Mouse (Mus musculus): ENCODE data around the gene Cd47. TPM values are rescaled to one million over a fixed set of nuclear protein-coding genes. Genes with fewer than 3 reads are reported as not detected.

The Cd47 gene
- total and polyA plus RNA-seq, 3 experiments, result 102 to 277 (median 142) TPM

DNA sequence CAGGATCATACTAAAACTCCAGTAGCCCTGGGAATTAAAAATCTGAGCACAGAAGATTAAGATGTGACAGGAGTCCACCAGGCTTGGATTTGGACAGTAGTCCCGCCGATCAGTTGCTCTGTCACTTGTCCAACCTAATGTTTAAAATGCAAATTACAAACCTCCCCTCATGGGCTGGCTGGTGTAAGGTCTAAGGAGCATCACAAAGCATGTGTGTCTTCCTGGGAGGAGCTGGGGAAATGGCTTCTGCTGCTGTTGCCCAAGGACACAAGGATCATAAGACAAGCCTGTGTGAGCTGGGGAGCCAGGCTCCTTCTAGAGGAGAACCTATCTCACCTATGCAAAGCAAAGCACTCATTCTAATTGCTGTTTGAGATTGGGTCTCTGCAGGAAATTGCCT is 155.0 kb downstream of the Cd47 start:
- Histone ChIP-seq H3K4me2 (ENCODE audit: insufficient read depth, low read depth, poor library complexity, severe bottlenecking) (peak overlapping the region; percentile 98), H3K4me1 (ENCODE audit: control insufficient read depth in 1 of 2, insufficient read depth in 2 of 2) (peaks cover 25 to 56% of the 10 kb centered on the region in 2 experiments), H3K36me3 (replicated peaks in 1 of 2; ENCODE audit: control insufficient read depth in 1 of 2, insufficient read depth in 1 of 2, low read length in 1 of 2) (peaks cover 40 to 67% of the 10 kb centered on the region in 2 experiments), H3K9ac (ENCODE audit: insufficient read depth, low read depth) (peak overlapping the region; percentile 93), H3K27ac (ENCODE audit: insufficient read depth, low read depth) (peak overlapping the region; percentile 98), H3K79me2 (replicated peaks; ENCODE audit: control insufficient read depth, extremely low read depth, insufficient read depth, poor library complexity, severe bottlenecking) (peaks cover 82% of the 10 kb centered on the region), H3K9me3 (replicated peaks; ENCODE audit: low read length) (peaks cover 10% of the 10 kb centered on the region), H3K27me3 (replicated peaks) (no peaks in the 10 kb centered on the region), H3K4me3 (replicated peaks in 1 of 3; ENCODE audit: low read depth in 2 of 3, low read length in 2 of 3, poor library complexity in 1 of 3) (peak overlapping the region in 2 of 3 experiments; percentile 40 to 61)
- dilution Hi-C loops (cut with MboI; ENCODE audit: extremely low pct_ligation_motif_present, extremely low pct_unique_long_range_greater_than_20kb, low sequenced_read_pairs), result no loop called here
- TF ChIP-seq MAFK (IDR thresholded peaks at IDR 0.05; ENCODE audit: insufficient replicate concordance, low read length), result no peak
- peak; percentile 49; the same call in 1 of the 2 replicates for TF ChIP-seq POLR2AphosphoS2 (IDR thresholded peaks at IDR 0.05; ENCODE audit: low read depth, low read length)
- peak; percentile 61; the same call in 1 of the 2 replicates for TF ChIP-seq TCF12 (IDR thresholded peaks at IDR 0.05; ENCODE audit: low read depth, low read length)
- no peak for TF ChIP-seq BHLHE40 (IDR thresholded peaks at IDR 0.05; ENCODE audit: low read depth, low read length)
- no peak for TF ChIP-seq PAX5 (IDR thresholded peaks at IDR 0.05; ENCODE audit: low read length)
- peak; percentile 73 for TF ChIP-seq TBP (conservative IDR thresholded peaks at IDR 0.05; ENCODE audit: low read depth, low read length)
- TF ChIP-seq CTCF (conservative IDR thresholded peaks at IDR 0.05 in 1 of 2, IDR thresholded peaks at IDR 0.05 in 1 of 2; ENCODE audit: low read depth in 2 of 2, low read length in 2 of 2), result no peak
- no peak for TF ChIP-seq HCFC1 (IDR thresholded peaks at IDR 0.05; ENCODE audit: low read depth, low read length)
- peak; percentile 69 for TF ChIP-seq POLR2A (IDR thresholded peaks at IDR 0.05; ENCODE audit: low read depth, low read length)
- TF ChIP-seq MYC (IDR thresholded peaks at IDR 0.05; ENCODE audit: low read depth, low read length), result peak; percentile 48; the same call in 1 of the 2 replicates
- TF ChIP-seq MEF2A (IDR thresholded peaks at IDR 0.05; ENCODE audit: borderline replicate concordance, low read depth, low read length), result no peak
- no peak for TF ChIP-seq MAZ (IDR thresholded peaks at IDR 0.05; ENCODE audit: low read depth, low read length)
- TF ChIP-seq JUND (conservative IDR thresholded peaks at IDR 0.05; ENCODE audit: low read depth, low read length), result no peak
- TF ChIP-seq EP300 (IDR thresholded peaks at IDR 0.05; ENCODE audit: low read length), result no peak
- no peak for TF ChIP-seq GABPA (IDR thresholded peaks at IDR 0.05; ENCODE audit: insufficient replicate concordance, low read depth, low read length)
- 0 out of 2 replicates have a peak, but pooled peaks have one; percentile 5 for TF ChIP-seq IRF4 (IDR thresholded peaks at IDR 0.05; ENCODE audit: low read depth, low read length)
- no peak for TF ChIP-seq KAT2A (IDR thresholded peaks at IDR 0.05; ENCODE audit: insufficient replicate concordance, low read length)
- TF ChIP-seq MXI1 (IDR thresholded peaks at IDR 0.05; ENCODE audit: low read depth, low read length), result 0 out of 2 replicates have a peak, but pooled peaks have one; percentile 21
- TF ChIP-seq USF2 (conservative IDR thresholded peaks at IDR 0.05; ENCODE audit: low read depth, low read length), result no peak
- no peak for TF ChIP-seq ETS1 (conservative IDR thresholded peaks at IDR 0.05; ENCODE audit: low read depth, low read length)
- in situ Hi-C loops (cut with MboI; ENCODE audit: low pct_ligation_motif_present, low pct_unique_long_range_greater_than_20kb, low sequenced_read_pairs), result no loop called here
- no peak for DNase-seq (ENCODE audit: extremely low read depth)

DNA sequence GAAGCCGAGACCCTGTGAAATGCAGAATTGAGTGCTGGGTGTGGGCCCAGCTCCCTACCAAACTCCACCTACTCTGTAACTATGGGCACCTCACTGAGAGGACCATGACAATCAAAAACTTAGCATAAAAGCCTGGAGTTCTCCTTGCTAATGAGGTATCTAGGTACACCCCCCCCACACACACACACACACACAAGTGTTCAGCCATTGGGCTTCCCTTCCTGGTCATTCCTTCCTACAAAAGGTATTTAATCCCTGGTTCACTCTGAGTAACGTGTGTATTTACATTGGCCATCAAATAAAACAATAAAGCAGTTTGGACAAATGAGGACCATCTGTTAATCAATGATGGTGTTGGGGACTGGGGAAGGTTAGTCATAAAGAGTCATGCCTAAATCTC is 155.6 kb downstream of the Cd47 start:
- H3K27me3 ChIP-seq (replicated peaks), result no peaks in the 10 kb centered on the region
- peak overlapping the region in 1 of 3 experiments; percentile 61 for H3K4me3 ChIP-seq (replicated peaks in 1 of 3; ENCODE audit: low read depth in 2 of 3, low read length in 2 of 3, poor library complexity in 1 of 3)
- TF ChIP-seq MAX (IDR thresholded peaks at IDR 0.05; ENCODE audit: low read length) (peak; percentile 46), ZC3H11A (IDR thresholded peaks at IDR 0.05; ENCODE audit: low read depth, low read length) (no peak), MYC (IDR thresholded peaks at IDR 0.05; ENCODE audit: low read depth, low read length) (peak; percentile 35; the same call in 1 of the 2 replicates), POLR2A (IDR thresholded peaks at IDR 0.05; ENCODE audit: low read depth, low read length) (no peak), MEF2A (IDR thresholded peaks at IDR 0.05; ENCODE audit: borderline replicate concordance, low read depth, low read length) (0 out of 2 replicates have a peak, but pooled peaks have one; percentile 19), CHD1 (IDR thresholded peaks at IDR 0.05; ENCODE audit: low read depth, low read length) (peak; percentile 57; the same call in 1 of the 2 replicates), MAZ (IDR thresholded peaks at IDR 0.05; ENCODE audit: low read depth, low read length) (0 out of 2 replicates have a peak, but pooled peaks have one; percentile 53), IRF4 (IDR thresholded peaks at IDR 0.05; ENCODE audit: low read depth, low read length) (0 out of 2 replicates have a peak, but pooled peaks have one; percentile 11), ZMIZ1 (IDR thresholded peaks at IDR 0.05; ENCODE audit: low read depth, low read length) (no peak), NELFE (IDR thresholded peaks at IDR 0.05; ENCODE audit: low read depth, low read length) (no peak), UBTF (IDR thresholded peaks at IDR 0.05; ENCODE audit: low read depth, low read length) (peak; percentile 42; the same call in 1 of the 2 replicates)
- peaks cover 76% of the 10 kb centered on the region for H3K79me2 ChIP-seq (replicated peaks; ENCODE audit: control insufficient read depth, extremely low read depth, insufficient read depth, poor library complexity, severe bottlenecking)
- H3K9ac ChIP-seq (ENCODE audit: insufficient read depth, low read depth), result peak overlapping the region; percentile 93
- no peak for DNase-seq (ENCODE audit: extremely low read depth)
- H3K36me3 ChIP-seq (replicated peaks in 1 of 2; ENCODE audit: control insufficient read depth in 1 of 2, insufficient read depth in 1 of 2, low read length in 1 of 2), result peaks cover 36 to 60% of the 10 kb centered on the region in 2 experiments
- dilution Hi-C loops (cut with MboI; ENCODE audit: extremely low pct_ligation_motif_present, extremely low pct_unique_long_range_greater_than_20kb, low sequenced_read_pairs), result no loop called here
- H3K27ac ChIP-seq (ENCODE audit: insufficient read depth, low read depth), result peak overlapping the region; percentile 98
- H3K4me2 ChIP-seq (ENCODE audit: insufficient read depth, low read depth, poor library complexity, severe bottlenecking), result peak overlapping the region; percentile 98
- peaks cover 21 to 56% of the 10 kb centered on the region in 2 experiments for H3K4me1 ChIP-seq (ENCODE audit: control insufficient read depth in 1 of 2, insufficient read depth in 2 of 2)
- in situ Hi-C loops (cut with MboI; ENCODE audit: low pct_ligation_motif_present, low pct_unique_long_range_greater_than_20kb, low sequenced_read_pairs), result no loop called here
- H3K9me3 ChIP-seq (replicated peaks; ENCODE audit: low read length), result peaks cover 5% of the 10 kb centered on the region
